Mouse (Mus musculus) thymus, adult 2 months (tissue): Measurements from ENCODE around the gene Tktl2.

Experiments
- CTCF ChIP-seq: fragments of 200-500 bp; IDR thresholded peaks from 2 replicates; pipeline ENCODE4 v1.5.1; 2012; ENCODE audit warnings: mild to moderate bottlenecking, control low read depth, low read length, moderate library complexity, borderline replicate concordance; ENCODE audit not compliant: control insufficient read depth, poor library complexity, insufficient read depth; ENCODE audit errors: extremely low read depth
- POLR2A ChIP-seq: fragments of 200-500 bp; IDR thresholded peaks from 2 replicates; pipeline ENCODE4 v1.6.1; 2012; ENCODE audit warnings: mild to moderate bottlenecking, low read length, control low read depth, moderate library complexity; ENCODE audit not compliant: control insufficient read depth, poor library complexity, insufficient read depth; ENCODE audit errors: extremely low read depth

DNA sequence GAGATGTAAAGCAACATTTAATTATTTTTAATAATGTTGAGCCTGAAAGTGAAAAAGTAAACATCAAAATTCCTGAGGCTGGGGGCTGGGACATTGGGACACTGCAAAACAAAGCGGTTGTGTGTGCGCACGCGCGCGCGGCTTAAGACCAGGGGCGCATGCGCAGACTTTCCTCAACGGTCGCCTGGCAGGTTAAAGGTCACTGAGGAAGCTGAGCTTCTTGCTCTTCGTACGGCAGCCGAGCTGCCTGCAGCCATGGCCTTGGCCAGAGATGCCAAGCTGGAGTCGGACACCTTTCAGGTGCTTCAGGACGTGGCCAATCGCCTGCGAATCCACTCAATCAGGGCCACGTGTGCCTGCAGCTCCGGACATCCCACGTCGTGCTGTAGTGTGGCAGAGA lies at the start of gene Tktl2:
- TF ChIP-seq POLR2A (no peak), CTCF (no peak)
